Mouse (Mus musculus) megakaryocyte, embryonic 14.5 days (primary cell): ENCODE measurements at regions not wholly inside any gene's neighbourhood (a gene's known extent, or its start where the extent isn't known, plus 50 kb on each side); places are given as distances from the start of the nearest gene placed in this dataset.

Experiments
- FLI1 ChIP-seq: IDR thresholded peaks from 2 replicates; pipeline ENCODE4 v1.6.1; 2012; ENCODE audit warnings: low read length, inconsistent platforms, mixed read lengths
- GATA1 ChIP-seq: IDR thresholded peaks from 3 replicates; pipeline ENCODE4 v1.6.1; 2012; ENCODE audit warnings: mixed read lengths, low read length, inconsistent platforms, borderline replicate concordance

GRCm38 (mm10) chr9:26642831-26643230 is 90.7 kb upstream of the B3gat1 start:
- TF ChIP-seq GATA1 (no peak), FLI1 (no peak)
